Mouse (Mus musculus): ENCODE measurements around the gene Spcs1. TPM values are rescaled to one million over a fixed set of nuclear protein-coding genes. Genes with fewer than 3 reads are reported as not detected.
A peak's percentile ranks its signal among the peaks of the same experiment; 100 is the strongest.

Gene Spcs1
- total RNA-seq (2015), result 257 and 280 TPM in 2 replicates
- 105 TPM in 2 replicates for total RNA-seq (2017)

DNA sequence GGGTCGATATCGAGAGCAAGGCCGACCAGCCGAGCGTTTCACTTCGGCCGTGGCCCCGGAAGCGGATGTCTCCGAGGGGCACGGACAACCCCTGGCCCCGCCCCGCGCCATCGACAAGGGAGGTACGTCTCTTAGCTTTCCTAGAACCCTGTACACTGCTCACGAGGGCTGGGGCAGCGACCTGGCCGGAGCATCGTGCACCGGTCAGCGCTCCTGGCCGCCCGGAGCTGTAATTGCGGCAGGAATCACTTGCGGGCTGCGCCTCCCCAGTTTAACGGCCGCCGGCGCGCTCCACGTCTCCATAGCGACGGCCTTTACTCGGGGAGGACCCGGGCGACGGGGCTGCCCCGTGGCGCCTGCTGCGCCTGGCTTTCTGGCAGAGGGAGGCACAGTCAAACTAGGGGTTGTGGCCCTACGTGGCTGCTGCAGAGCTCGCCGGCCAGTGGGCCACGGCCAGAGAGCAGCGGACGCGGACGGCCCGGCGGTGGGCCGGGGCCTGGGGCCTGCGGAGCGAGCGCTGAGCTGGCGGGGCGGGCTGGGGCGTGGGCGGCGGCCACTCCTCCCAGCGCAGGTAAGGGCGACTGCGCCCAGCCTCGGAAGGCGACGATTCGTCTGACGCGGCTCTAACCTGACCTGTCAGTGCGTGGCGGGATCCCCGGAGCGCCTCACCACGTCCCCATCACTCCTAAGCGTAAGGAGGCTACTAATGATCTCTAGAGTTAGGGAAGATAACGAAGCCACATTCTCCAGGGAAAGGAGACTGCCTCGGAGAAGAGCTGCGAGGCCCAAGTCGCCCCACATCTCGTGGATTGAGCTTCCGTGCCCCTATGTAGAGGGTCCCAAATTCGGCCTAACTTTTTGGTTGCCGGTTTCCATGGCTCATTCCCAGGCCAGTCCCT is at the start of gene Spcs1, which contains the start of gene Glt8d1:
TSS of gene Spcs1 (minus strand) at position 366 of the 899 bp plus-strand sequence.
TSS of gene Glt8d1 (plus strand) at position 94 of the 899 bp plus-strand sequence.
- ATAC-seq (replicated peaks; ENCODE audit: poor library complexity), result peak; percentile 85

DNA sequence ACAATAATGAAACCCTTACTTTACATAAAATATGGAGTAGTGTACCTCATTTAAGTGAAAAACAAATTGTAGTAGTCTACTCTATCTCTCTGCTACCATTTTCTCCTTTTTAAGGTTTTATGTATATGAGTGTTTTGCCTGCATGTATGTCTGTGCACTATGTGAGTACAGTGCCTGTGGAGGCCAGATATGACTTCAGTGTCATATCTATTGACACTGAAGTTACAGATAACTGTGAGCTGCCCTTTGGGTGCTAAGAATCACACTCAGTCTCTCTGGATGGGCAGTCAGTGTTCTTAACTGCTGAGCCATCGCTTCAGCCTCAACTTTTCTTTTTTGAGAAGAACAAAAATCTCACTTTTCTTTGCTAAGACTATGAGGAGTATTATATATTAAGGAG is 44.3 kb upstream of the Spcs1 start:
- ATAC-seq (replicated peaks; ENCODE audit: poor library complexity), result peak; percentile 94

DNA sequence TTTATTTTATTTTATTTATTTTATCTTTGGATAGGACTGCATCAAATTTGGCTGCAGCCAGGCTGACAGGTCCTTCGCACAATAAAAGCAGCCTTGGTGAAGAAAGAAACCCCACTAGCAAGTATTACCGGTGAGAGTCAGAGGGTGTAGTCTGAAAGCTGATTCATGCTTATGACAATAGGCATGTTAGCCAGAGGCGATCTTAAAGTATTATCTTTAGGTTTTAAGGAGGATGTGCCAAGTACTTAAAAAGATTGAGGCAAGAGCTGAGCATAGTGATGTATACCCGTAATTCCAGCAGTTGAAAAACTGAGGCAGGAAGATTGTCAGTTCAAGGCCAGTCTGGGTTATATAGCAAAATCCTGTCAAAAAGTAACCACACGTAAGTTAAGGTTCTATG is 43.8 kb upstream of the Spcs1 start:
- ATAC-seq (replicated peaks; ENCODE audit: poor library complexity), result no peak

DNA sequence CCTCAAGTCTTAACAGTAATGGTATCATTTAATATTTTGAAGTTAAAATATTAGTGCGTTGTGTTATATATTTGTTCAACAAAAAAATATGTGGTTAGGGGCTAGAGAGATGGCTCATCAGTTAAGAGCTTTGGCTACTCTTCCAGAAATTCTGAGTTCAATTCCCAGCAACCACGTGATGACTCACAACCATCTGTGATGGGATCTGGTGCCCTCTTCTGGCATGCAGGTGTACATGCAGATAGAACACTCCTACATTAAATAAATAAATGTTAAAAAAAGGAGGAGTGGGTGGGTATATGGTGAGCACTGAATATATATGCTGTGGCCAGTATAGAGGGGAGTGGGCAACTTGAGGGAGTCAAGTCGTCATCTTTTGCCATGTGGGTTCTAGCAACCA is 24.3 kb upstream of the Spcs1 start:
- ATAC-seq (replicated peaks; ENCODE audit: poor library complexity), result 0 out of 2 replicates have a peak, but pooled peaks have one; percentile 23

DNA sequence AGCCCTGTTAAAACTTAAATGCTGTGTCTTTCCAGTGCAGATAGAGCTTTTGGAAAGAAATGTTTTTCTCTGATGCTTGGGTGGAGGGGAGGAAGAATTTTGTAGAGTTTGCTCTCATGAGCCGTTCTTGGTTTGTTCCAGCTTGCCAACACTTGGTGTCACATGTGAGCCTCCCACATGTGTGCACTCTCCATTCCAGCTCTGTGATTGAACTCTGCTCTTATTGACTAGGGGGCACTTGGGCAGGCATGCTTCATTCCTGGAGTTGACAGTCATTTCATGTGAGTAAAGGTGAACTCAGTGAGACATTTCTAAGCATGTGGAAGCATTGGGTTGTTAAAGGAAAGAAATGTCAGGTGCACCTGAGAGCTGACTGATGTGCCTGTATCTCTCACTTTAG is 21.1 kb upstream of the Spcs1 start:
- ATAC-seq (replicated peaks; ENCODE audit: poor library complexity), result no peak

DNA sequence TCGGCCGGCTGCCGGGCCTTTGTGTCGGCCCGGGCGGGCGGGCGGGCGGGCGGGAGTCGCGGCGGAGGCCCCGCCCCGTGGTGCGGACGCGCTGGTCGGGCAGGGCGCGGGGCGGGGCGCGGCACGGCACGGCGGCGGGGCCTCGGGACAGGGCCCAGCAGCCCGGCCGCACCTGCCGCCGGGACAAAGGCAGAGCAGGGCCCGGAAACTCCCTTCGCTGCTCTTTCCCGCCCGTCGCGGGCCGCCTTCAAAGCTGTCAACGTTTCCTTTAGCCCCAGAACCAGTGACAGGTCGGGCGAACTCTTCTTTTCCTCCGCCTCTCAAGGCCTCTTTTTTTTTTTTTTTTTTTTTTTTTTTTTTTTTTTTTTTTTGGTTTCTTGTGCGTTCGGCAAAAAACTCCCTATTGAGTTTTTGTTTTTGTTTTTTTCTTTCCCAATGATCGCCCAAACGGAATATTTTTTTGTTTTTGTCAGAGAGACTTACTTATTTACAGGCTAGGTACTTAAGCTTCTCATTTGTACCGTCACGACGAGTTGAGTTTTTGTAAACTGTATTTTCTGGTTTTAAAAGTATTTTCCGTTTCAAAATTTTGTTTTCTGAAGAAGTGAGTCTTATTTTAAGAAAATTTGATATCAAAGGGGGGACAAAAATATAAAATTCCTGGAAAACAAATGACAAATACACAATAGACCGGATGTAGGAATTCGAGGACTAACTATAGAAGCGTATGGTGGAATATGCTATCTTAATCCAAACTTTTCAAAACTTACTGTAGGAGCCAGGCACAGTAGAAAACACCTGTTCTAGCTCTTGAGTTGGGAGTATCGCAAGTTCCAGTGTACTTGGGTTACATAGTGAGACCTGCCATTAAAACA is 18.1 kb upstream of the Spcs1 start:
- ATAC-seq (replicated peaks; ENCODE audit: poor library complexity), result peak; percentile 60

DNA sequence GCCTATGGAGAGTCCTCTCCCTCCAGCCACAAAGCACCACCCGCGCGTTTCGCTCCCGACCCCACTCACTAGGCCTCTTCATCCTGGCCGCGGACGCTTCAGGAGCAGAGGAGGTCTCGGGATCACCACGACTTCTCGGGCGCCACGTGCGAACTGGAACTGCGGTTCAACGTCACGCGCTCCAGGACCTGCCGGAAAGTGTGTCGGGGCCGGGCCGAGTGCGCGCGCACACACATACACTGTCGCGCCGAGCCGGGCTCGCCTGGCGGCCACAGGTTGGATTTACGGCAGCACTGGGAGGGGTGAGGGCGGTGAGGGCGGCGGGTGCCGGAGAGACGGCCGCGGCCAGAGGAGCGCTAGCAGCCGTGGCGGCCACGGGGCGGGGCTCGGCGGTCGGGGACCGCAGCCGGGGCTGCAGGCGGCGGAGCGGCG is 17.4 kb upstream of the Spcs1 start, which contains the start of the genes Pbrm1 and Gnl3:
TSS of gene Pbrm1 (plus strand) at position 279 of the 432 bp plus-strand sequence.
TSS of gene Gnl3 (minus strand) at position 293 of the 432 bp plus-strand sequence.
- ATAC-seq (replicated peaks; ENCODE audit: poor library complexity), result peak; percentile 90

DNA sequence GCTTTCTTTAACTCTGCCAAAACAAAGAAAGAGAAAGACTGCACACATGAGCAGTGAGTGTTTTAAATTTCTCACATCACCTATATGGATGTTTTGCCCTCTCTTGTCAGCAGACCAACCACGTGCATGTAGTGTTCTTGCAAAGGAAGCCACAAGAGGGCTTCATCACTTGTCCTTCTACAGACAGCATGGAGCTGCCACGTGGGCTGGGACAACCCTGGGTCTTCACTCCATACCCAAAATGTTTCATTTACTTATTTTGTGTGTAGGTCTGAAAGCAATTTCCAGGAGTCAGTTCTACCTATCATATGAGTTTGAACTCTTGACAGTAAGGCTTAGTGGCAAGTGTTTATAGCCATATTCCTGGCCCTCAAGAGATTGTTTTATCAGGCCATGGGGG is 16.4 kb upstream of the Spcs1 start:
- peak; percentile 54 for ATAC-seq (replicated peaks; ENCODE audit: poor library complexity)

DNA sequence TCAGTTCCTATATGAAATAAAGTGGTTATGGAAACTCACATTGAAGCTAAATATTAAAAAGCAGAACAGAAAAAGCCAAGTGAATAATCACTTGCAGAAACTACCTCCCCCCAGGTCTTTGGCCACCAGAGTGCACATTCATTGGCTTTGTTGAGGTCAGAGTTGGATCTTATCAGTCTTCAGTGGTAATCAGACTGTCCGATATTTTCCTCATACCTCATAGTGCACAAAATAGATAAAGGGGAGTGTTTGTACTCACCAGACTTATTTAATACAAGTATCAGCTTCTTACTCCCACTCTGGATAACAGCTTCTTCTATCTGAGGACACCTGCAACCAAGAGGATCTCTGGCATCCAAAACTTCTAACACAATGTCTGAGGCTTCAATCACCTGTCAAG is 14.6 kb upstream of the Spcs1 start:
- ATAC-seq (replicated peaks; ENCODE audit: poor library complexity), result no peak

DNA sequence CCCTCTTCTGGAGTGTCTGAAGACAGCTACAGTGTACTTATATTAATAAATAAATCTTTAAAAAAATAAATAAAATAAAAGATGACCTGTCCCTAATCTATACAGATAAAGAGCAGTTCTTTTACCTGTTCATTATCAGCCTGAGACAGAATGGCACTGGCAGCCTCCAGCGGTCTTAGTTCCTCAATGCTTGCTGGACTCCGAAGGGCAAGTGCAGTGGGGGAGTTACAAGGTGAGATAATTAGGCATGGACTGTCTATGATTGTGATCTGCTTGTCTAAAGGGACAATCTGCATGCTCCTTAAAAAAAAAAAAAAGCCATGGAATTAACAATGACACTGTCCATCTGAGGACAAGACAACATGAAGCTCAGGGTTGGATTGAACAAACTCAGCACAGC is 12.5 kb upstream of the Spcs1 start:
- ATAC-seq (replicated peaks; ENCODE audit: poor library complexity), result no peak

DNA sequence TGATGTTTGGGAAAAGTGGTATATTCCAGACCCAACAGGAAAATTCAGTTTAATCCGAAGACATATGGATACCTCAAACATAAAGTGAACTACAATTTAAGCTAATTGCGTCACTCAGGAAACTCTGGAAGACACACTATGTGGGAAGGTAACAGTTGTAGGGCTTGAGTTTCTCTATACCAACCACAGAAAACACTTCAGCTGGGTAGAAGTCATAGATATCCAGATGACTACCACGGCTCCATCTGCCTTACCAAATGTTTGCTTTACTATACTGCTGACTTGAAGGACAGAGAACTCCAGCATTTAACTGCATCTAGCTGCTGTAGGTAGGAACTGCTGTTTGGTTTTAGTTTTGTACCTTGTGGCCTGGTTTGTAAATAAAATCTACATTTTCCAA is 10.1 kb upstream of the Spcs1 start:
- ATAC-seq (replicated peaks; ENCODE audit: poor library complexity), result no peak

DNA sequence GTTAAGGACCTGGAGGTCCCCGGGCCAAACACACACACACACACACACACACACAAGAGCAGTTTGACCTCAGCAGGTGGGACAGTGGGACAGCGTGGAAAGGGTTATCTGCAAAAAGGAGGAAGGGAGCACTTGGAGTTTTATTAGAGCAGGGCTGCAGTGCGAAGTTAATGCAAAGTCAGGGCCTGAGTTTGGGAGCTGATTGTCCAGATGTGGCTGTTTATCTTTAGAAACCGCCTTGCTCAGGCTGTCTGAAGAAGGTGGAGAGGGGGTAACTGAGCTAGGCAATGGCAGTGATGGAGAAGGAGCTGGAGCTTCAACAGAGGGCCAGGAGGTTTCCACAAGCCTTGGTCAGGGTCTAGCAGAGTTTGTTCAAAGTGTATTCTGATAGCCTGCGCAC is 5.3 kb upstream of the Spcs1 start:
- peak; percentile 77 for ATAC-seq (replicated peaks; ENCODE audit: poor library complexity)

DNA sequence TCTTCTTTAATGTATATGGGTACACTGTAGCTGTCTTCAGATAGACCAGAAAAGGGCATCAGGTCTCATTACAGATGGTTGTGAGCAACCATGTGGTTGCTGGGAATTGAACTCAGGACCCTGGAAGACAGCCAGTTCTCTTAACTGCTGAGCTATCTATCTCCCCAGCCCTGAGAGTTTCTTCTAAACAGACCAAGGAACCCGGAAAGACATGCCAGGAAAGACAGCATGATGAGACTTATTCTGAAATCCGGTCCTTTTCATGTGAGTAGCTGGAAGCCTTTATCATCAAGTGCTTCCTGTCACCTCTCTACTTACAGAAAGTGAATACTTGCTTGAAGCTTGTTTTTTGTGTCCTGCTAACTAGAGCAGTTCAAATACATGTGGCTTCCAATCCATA is 3.1 kb upstream of the Spcs1 start:
- no peak for ATAC-seq (replicated peaks; ENCODE audit: poor library complexity)

DNA sequence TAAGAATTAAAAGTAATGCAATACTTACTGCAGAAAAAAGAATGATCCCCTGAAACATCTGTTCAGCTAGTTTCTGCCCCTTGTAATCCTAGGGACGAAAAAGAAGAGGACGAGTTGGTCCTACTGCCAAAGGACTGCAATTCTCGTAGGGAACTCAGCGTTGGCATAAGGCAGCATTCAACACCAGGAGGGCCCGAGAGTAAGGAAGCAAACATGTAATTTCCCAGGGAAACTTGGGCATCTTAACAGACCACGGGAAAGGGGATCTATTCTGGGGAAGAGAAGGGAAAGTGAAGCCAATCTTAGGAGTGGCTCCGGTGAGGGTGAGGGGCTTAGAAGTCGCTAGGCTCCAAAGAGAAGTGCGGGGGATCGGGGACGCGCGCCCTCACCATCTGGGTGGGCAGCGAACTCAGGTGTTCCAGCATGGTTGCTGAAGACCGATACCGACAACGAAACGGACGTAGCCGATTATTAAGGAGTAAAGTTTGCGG is 611 bp downstream of the Spcs1 start:
- peak; percentile 36 for ATAC-seq (replicated peaks; ENCODE audit: poor library complexity)

DNA sequence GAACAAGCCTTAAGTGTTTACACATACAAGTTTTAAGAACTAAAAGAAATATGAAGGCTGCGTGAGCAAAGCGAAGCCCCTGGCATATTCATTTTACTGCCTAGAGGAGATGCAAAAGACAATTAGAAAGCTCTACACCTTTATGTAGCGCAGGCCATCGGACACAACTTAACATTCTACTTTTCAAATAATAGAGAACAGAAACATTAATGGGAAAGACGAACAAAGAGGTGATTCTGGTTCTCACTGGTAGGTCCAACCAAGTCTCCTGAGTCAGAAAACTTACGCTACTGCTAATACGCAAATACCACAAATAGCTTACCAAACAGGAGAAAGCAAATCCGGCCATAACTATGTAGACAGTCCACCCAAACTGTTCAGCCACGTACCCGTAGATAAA is 1.1 kb downstream of the Spcs1 start:
- ATAC-seq (replicated peaks; ENCODE audit: poor library complexity), result no peak

DNA sequence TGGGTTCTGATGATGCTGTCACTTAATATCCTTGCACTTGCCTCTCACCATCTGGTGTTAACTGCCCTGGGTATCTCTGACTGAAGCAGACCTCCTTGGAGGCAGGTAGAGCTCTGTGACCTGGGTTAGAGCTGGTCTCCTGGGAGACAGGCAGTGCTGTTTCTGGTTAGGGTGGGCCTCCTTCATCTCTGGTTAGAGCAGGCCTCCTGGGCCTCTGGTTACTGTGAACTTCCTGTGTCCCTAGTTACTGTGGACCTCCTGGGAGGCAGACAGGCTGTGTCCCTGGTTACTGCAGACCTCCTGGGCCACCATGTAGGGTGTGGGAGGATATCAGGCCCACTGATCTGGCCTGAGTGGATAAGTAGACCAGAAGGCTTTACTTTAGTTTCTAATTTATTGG is 5.1 kb downstream of the Spcs1 start:
- no peak for ATAC-seq (replicated peaks; ENCODE audit: poor library complexity)

DNA sequence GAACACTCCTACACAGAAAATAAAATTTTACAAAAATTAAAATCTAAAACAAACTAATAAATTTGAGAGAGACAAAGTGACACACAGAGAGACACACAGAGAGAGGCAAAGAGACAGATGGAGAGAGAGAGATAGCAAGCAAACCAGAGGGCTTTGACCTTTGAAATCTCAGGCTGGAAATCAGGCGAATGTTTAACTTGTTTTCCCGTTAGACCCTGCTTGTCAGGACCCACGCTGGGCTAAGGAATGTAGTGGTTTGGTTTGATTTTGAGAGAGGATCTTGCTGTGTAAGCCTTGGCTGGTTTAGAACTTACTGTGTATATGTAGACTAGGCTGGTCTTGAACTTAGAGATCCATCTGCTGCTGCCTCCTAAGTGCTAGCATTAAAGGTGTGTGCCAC is 25.2 kb downstream of the Spcs1 start:
- ATAC-seq (replicated peaks; ENCODE audit: poor library complexity), result no peak

DNA sequence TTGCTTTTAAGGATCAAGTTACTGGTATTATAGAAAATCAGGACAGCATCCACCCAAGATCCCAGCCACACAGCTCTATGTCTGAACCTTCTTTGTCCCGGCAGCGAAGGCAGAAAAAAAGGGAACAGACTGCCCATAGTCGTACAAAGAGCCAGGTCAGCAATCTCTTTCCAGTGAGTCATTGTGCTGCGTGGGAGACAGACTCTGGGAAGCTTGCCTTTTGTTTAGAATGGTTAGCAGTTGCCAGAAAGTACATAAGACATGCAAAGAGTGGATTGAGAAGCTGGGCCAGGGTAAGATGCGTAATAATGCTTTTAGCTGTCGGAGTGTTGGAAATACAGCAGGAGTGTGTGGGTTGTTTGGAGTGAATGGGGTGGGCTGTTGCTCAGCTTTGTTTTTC is 27.3 kb downstream of the Spcs1 start:
- ATAC-seq (replicated peaks; ENCODE audit: poor library complexity), result no peak

DNA sequence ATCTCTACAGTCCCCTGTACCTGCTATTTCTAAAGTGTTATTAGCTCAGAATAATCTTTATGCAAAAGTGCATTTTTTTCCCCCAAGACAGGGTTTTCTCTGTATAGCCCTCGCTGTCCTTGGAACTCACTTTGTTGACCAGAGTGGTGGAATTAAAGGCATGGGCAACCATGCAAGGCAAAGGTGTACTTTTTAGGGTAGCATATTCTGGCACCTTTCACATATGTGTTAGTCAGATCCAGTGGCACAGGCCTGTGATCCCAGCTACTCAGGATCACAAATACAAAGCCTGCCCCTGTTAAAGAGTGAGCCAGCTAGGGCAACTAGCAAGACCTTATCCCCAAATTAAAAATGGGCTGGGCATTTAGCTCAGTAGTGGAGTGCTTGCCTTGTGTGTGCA is 41.1 kb downstream of the Spcs1 start:
- no peak for ATAC-seq (replicated peaks; ENCODE audit: poor library complexity)

DNA sequence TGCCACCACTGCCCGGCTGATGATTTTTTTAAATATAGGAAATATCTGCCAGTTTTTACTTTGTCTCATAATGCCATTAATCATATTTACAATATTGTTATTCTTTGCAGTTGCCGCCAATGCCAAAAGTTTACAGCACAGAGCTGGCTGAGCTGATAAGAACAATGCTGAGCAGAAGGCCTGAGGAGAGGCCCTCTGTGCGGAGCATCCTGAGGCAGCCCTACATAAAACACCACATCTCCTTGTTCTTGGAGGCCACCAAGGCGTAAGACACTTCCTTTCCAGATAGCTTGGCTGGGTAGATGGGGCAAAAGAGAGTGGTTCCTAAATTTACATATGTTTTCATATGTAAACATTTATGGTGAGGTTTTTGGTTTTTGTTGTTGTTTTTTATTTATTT is 42.4 kb downstream of the Spcs1 start:
- peak; percentile 42; the same call in 1 of the 2 replicates for ATAC-seq (replicated peaks; ENCODE audit: poor library complexity)

DNA sequence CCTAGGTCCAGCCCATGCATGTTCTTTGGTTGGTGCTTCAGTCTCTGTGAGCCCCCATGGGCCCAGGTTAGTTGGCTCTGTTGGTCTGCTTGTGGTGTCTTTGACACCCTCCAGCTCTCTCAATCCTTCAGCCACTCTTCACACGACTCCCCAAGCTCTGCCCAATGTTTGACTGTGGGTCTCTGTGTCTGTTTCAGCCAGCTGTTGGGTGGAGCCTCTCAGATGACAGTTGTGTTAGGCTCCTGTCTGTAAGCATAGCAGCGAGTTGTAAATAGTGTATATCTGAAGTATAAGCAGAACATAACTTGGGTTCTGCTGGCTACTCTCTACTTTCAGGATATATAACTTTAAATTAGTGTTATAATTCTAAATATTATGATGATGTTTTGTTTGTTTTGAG is 43.0 kb downstream of the Spcs1 start:
- no peak for ATAC-seq (replicated peaks; ENCODE audit: poor library complexity)

All from megakaryocyte progenitor cell, adult 5-6 weeks (primary cell).